Mouse (Mus musculus) left cerebral cortex, adult 9 months (tissue): ENCODE measurements around the gene Ceacam10.
"Not testable (repeated sequence)": the region's sequence is repeated elsewhere in the genome, so short reads cannot be mapped to it uniquely, and the experiment has no call there.

Experiments
- DNase-seq, 2 experiments: peaks; one replicate each; pipeline ENCODE4 v3.0.0; 2022; ENCODE audit warnings: low spot score in 2 of 2

Ceacam10 gene

GRCm38 (mm10) chr7:24776918-24777317 is at the start of gene Ceacam10:
Gene Ceacam10 (plus strand): TSS chr7:24777206.
- DNase-seq: not testable (repeated sequence)

- no peak for DNase-seq
Measured at GRCm38 (mm10) chr7:24735970-24736670, 40.9 kb upstream of the Ceacam10 start.

- DNase-seq: no peak
Measured at GRCm38 (mm10) chr7:24750695-24751094, 26.3 kb upstream of the Ceacam10 start.

GRCm38 (mm10) chr7:24751610-24752009 is 25.4 kb upstream of the Ceacam10 start:
- no peak for DNase-seq

- DNase-seq: no peak
Measured at GRCm38 (mm10) chr7:24753476-24753875, 23.5 kb upstream of the Ceacam10 start.

- DNase-seq: no peak
Measured at GRCm38 (mm10) chr7:24758520-24758919, 18.5 kb upstream of the Ceacam10 start.

- no peak for DNase-seq
Measured at GRCm38 (mm10) chr7:24760211-24760610, 16.8 kb upstream of the Ceacam10 start, which contains the start of gene Cd177. Gene Cd177 (minus strand): TSS chr7:24760311.

GRCm38 (mm10) chr7:24761161-24761560 is 15.8 kb upstream of the Ceacam10 start:
- DNase-seq: no peak

GRCm38 (mm10) chr7:24762574-24762973 is 14.4 kb upstream of the Ceacam10 start:
- DNase-seq: no peak

- DNase-seq: no peak
Measured at GRCm38 (mm10) chr7:24771361-24771760, 5.6 kb upstream of the Ceacam10 start.

- no peak for DNase-seq
Measured at GRCm38 (mm10) chr7:24773942-24774535, 3.0 kb upstream of the Ceacam10 start.

- DNase-seq: no peak
Measured at GRCm38 (mm10) chr7:24776145-24776544, 861 bp upstream of the Ceacam10 start.

GRCm38 (mm10) chr7:24797918-24798317 is 20.9 kb downstream of the Ceacam10 start:
- no peak for DNase-seq

GRCm38 (mm10) chr7:24802149-24802767 is 25.3 kb downstream of the Ceacam10 start:
- DNase-seq: no peak

GRCm38 (mm10) chr7:24804826-24805225 is 27.8 kb downstream of the Ceacam10 start:
- DNase-seq: no peak

GRCm38 (mm10) chr7:24809041-24809440 is 32.0 kb downstream of the Ceacam10 start:
- DNase-seq: no peak

- peak in 1 of 2 experiments; percentile 81 for DNase-seq
Measured at GRCm38 (mm10) chr7:24817502-24817901, 40.5 kb downstream of the Ceacam10 start.

GRCm38 (mm10) chr7:24824452-24824851 is 47.4 kb downstream of the Ceacam10 start:
- DNase-seq: no peak

GRCm38 (mm10) chr7:24827181-24827580 is 50.2 kb downstream of the Ceacam10 start:
- DNase-seq: no peak
